Mouse (Mus musculus): Measurements from ENCODE around the gene Opalin. TPM values are rescaled to one million over a fixed set of nuclear protein-coding genes. Genes with fewer than 3 reads are reported as not detected.
A peak's percentile ranks its signal among the peaks of the same experiment; 100 is the strongest.

Gene Opalin
- polyA plus RNA-seq, 1 experiment from 2014 or later: not detected

DNA sequence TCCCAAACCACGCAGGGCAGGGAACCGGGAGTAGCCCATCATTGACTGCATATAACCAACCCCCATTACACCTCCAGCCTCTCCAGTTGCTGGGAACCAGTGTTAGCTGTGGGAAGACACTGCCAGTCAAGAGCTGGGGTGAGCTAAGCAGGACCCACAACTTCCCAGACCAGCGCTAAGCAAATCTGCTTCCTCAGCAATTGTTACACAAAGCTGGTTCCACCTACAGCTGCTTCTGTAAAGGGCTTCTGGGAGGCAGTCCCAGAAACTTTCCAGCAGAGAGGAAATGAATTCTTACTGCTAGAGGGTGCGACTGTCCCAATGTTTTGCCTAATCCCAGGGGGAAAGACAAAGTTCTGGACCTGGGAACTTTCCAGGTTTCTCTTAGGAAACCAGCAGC, 22.2 kb downstream of the Opalin start:
- H3K4me3 ChIP-seq: no peak overlapping the region
- H3K9ac ChIP-seq: no peak overlapping the region
- no peak overlapping the region for H3K27ac ChIP-seq
- H3K9me3 ChIP-seq (replicated peaks): no peaks in the 10 kb centered on the region
- ATAC-seq: no peak
- H3K27me3 ChIP-seq (replicated peaks): no peaks in the 10 kb centered on the region
- 52% methylated on average over 4 of the region's 4 CpGs for WGBS (ENCODE audit: insufficient replicate concordance)
- no peaks in the 10 kb centered on the region for H3K36me3 ChIP-seq
- H3K4me1 ChIP-seq: no peaks in the 10 kb centered on the region
- no peak overlapping the region for H3K4me2 ChIP-seq

GRCm38 (mm10) chr19:41053530-41053929, 23.4 kb downstream of the Opalin start:
- Histone ChIP-seq H3K4me2 (no peak overlapping the region), H3K4me3 (no peak overlapping the region), H3K4me1 (no peaks in the 10 kb centered on the region), H3K36me3 (no peaks in the 10 kb centered on the region), H3K9ac (no peak overlapping the region), H3K27me3 (replicated peaks) (no peaks in the 10 kb centered on the region), H3K9me3 (replicated peaks) (no peaks in the 10 kb centered on the region), H3K27ac (no peak overlapping the region)
- 35% methylated on average over 10 of the region's 10 CpGs for WGBS (ENCODE audit: insufficient replicate concordance)
- no peak for ATAC-seq

- Histone ChIP-seq H3K4me3 (no peak overlapping the region), H3K27ac (no peak overlapping the region), H3K36me3 (no peaks in the 10 kb centered on the region), H3K9ac (no peak overlapping the region), H3K4me1 (no peaks in the 10 kb centered on the region), H3K27me3 (replicated peaks) (no peaks in the 10 kb centered on the region), H3K9me3 (replicated peaks) (no peaks in the 10 kb centered on the region), H3K4me2 (no peak overlapping the region)
- ATAC-seq: no peak
- 55% methylated on average over 5 of the region's 5 CpGs for WGBS (ENCODE audit: insufficient replicate concordance)
Observed at GRCm38 (mm10) chr19:41052247-41052646, 24.7 kb downstream of the Opalin start.

DNA sequence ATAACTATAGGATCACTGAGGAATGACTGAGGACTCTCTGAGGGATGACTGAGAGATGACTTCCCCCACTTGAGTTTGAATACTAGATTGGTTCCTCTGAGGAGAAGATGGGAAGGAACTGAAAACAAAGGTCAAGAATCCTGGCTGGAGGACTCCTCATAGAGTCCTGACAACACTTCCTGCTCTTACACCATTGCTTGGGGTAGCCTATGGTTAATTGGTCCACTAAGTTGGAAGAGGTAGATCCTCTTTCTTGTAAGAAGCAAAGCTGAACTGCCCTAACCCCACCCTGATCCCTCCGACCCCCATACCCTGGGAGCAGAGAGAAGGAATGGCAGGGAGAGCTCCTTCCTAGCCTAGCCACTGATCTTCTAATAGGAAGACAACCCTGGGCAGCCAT, 25.2 kb downstream of the Opalin start:
- no peak overlapping the region for H3K9ac ChIP-seq
- no peaks in the 10 kb centered on the region for H3K27me3 ChIP-seq (replicated peaks)
- H3K9me3 ChIP-seq (replicated peaks): no peaks in the 10 kb centered on the region
- ATAC-seq: no peak
- H3K27ac ChIP-seq: no peak overlapping the region
- H3K36me3 ChIP-seq: no peaks in the 10 kb centered on the region
- WGBS (ENCODE audit: insufficient replicate concordance): 44% methylated on average over 1 of the region's 1 CpGs
- H3K4me1 ChIP-seq: no peaks in the 10 kb centered on the region
- H3K4me2 ChIP-seq: no peak overlapping the region
- H3K4me3 ChIP-seq: no peak overlapping the region

DNA sequence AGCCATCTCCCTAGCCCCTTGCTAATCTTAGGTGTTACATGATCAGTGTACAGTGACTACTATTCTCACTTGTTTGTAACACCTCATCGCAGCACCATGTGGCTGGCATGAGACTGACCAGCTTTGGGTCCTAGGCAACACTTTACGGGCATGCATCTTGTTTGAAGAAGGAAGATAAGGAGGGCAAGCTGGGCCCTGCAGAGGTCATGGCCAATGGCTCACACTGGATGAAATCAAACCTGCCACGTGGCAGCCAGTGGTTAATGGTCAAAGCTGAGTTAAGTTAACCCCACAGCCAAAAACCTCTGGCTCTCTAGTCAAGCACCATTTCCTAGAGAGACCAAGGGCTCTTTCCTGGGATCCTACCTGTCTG, 28.7 kb downstream of the Opalin start:
- Histone ChIP-seq H3K4me2 (no peak overlapping the region), H3K4me1 (no peaks in the 10 kb centered on the region), H3K4me3 (no peak overlapping the region), H3K9ac (no peak overlapping the region), H3K27ac (no peak overlapping the region), H3K27me3 (replicated peaks) (no peaks in the 10 kb centered on the region), H3K36me3 (no peaks in the 10 kb centered on the region), H3K9me3 (replicated peaks) (no peaks in the 10 kb centered on the region)
- ATAC-seq: no peak
- 61% methylated on average over 3 of the region's 3 CpGs for WGBS (ENCODE audit: insufficient replicate concordance)

DNA sequence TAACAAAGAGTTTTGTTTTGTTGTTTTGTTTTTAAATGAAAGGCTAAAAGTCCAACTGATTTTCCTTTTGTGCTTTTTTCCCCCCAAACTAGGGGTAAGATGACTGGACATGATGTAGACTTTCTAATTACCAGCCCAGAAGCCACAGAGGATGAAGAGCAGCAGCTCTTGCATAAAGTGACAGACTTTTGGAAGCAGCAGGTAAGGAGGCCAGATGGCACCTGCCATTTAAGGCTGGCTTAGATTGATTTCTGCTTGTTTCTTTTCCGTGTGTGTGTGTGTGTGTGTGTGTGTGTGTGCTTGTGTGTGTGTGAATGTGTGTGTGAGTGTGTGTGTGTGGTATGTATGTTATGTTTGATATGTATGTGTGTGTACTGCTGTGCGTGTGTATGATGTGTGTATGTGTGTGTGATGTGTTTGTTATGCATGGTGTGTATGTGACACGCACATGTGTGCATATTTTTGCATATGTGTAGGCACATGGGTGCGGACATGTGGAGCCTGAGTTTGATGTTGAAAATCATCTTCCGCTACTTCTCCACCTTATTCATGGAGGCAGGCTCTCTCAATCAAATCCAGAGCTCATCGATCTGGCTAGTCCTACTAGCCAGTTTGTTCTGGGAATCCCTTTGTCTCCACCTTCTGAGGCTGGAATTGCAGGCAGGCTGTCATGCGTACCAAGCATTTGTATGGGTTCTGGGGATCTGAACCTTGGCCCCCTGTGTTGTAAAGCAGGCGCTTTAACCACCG, 29.3 kb downstream of the Opalin start:
- WGBS (ENCODE audit: insufficient replicate concordance): 66% methylated on average over 9 of the region's 9 CpGs
- H3K4me2 ChIP-seq: no peak overlapping the region
- ATAC-seq: no peak

GRCm38 (mm10) chr19:41045091-41045770, 31.7 kb downstream of the Opalin start:
- Histone ChIP-seq H3K4me3 (no peak overlapping the region), H3K4me1 (no peaks in the 10 kb centered on the region), H3K4me2 (no peak overlapping the region), H3K27me3 (replicated peaks) (no peaks in the 10 kb centered on the region), H3K27ac (no peak overlapping the region), H3K36me3 (no peaks in the 10 kb centered on the region), H3K9ac (no peak overlapping the region), H3K9me3 (replicated peaks) (no peaks in the 10 kb centered on the region)
- ATAC-seq: no peak
- 27% methylated on average over 10 of the region's 10 CpGs for WGBS (ENCODE audit: insufficient replicate concordance)

More for the DNA sequence above, 29.3 kb downstream of the Opalin start:
- Histone ChIP-seq H3K4me3 (no peak overlapping the region), H3K9me3 (replicated peaks) (no peaks in the 10 kb centered on the region), H3K27ac (no peak overlapping the region), H3K9ac (no peak overlapping the region), H3K4me1 (no peaks in the 10 kb centered on the region), H3K27me3 (replicated peaks) (no peaks in the 10 kb centered on the region), H3K36me3 (no peaks in the 10 kb centered on the region)

GRCm38 (mm10) chr19:41039110-41039509, 37.8 kb downstream of the Opalin start:
- no peak overlapping the region for H3K27ac ChIP-seq
- WGBS (ENCODE audit: insufficient replicate concordance): 56% methylated on average over 7 of the region's 7 CpGs
- no peak overlapping the region for H3K4me2 ChIP-seq
- H3K4me3 ChIP-seq: no peak overlapping the region
- no peaks in the 10 kb centered on the region; the same call in 1 of the 2 replicates for H3K27me3 ChIP-seq (replicated peaks)
- H3K4me1 ChIP-seq: peaks cover 3% of the 10 kb centered on the region; the same call in 1 of the 2 replicates
- no peak for ATAC-seq
- H3K36me3 ChIP-seq: no peaks in the 10 kb centered on the region
- H3K9ac ChIP-seq: no peak overlapping the region
- no peaks in the 10 kb centered on the region for H3K9me3 ChIP-seq (replicated peaks)

GRCm38 (mm10) chr19:41035809-41036551, 40.9 kb downstream of the Opalin start:
- 23% methylated on average over 4 of the region's 4 CpGs for WGBS (ENCODE audit: insufficient replicate concordance)

DNA sequence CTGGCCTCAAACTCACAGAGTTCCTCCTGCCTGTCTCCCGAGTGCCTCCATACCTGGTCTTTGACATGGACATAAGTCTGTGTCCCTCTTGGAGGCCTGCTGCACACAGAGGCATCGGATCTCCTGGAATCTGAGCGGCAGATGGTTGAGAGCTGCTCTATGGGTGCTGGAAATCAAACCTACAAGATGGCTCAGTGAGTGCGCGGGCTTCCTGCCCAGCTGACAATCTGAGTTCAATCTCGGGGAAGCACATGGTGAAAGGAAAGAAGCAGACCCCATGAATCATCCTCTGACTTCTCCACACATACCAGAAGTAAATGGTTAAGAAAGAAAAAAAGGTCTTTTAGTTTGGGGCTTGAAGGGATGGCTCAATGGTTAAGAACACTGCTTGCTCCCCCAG, 45.0 kb downstream of the Opalin start:
- ATAC-seq: no peak
- WGBS (ENCODE audit: insufficient replicate concordance): 26% methylated on average over 6 of the region's 6 CpGs
- Histone ChIP-seq H3K4me3 (no peak overlapping the region), H3K9me3 (replicated peaks) (no peaks in the 10 kb centered on the region), H3K4me1 (peaks cover 3% of the 10 kb centered on the region; the same call in 1 of the 2 replicates), H3K9ac (no peak overlapping the region), H3K36me3 (no peaks in the 10 kb centered on the region), H3K27ac (no peak overlapping the region), H3K4me2 (no peak overlapping the region), H3K27me3 (replicated peaks) (peaks cover 13% of the 10 kb centered on the region)

More at GRCm38 (mm10) chr19:41035809-41036551, 40.9 kb downstream of the Opalin start:
- H3K4me2 ChIP-seq: no peak overlapping the region
- H3K4me3 ChIP-seq: no peak overlapping the region
- ATAC-seq: no peak
- H3K9me3 ChIP-seq (replicated peaks): no peaks in the 10 kb centered on the region
- H3K27ac ChIP-seq: no peak overlapping the region
- H3K36me3 ChIP-seq: no peaks in the 10 kb centered on the region
- H3K9ac ChIP-seq: no peak overlapping the region
- H3K4me1 ChIP-seq: peaks cover 3% of the 10 kb centered on the region; the same call in 1 of the 2 replicates
- H3K27me3 ChIP-seq (replicated peaks): peaks cover 9% of the 10 kb centered on the region

DNA sequence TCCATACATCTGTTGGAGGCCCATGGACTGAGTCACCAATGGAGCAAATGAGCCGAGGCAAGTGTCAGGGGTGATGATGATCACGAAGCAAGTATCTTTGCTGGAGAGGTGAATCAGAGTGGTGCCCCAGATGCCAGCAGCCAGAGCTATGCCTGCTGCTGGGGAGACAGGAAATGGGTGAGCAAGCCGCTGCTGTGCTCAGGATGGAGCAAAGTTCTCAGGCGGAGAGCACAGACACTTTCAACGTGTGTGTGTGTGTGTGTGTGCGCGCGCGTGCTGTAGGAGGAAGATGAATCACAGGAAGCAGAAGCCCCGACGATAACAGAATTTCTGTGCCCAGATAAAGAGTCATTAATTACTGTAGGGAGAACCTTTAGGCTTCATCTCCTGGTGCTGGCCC, 45.9 kb downstream of the Opalin start:
- peaks cover 3% of the 10 kb centered on the region; the same call in 1 of the 2 replicates for H3K4me1 ChIP-seq
- peak overlapping the region; percentile 20; the same call in 1 of the 2 replicates for H3K4me2 ChIP-seq
- 18% methylated on average over 11 of the region's 11 CpGs for WGBS (ENCODE audit: insufficient replicate concordance)
- no peak overlapping the region for H3K27ac ChIP-seq
- peaks cover 13% of the 10 kb centered on the region for H3K27me3 ChIP-seq (replicated peaks)
- H3K36me3 ChIP-seq: no peaks in the 10 kb centered on the region
- no peak for ATAC-seq
- H3K9me3 ChIP-seq (replicated peaks): no peaks in the 10 kb centered on the region
- no peak overlapping the region for H3K4me3 ChIP-seq
- no peak overlapping the region for H3K9ac ChIP-seq

GRCm38 (mm10) chr19:41030161-41030560, 46.8 kb downstream of the Opalin start:
- H3K36me3 ChIP-seq: no peaks in the 10 kb centered on the region
- no peak overlapping the region for H3K4me2 ChIP-seq
- no peak overlapping the region for H3K9ac ChIP-seq
- peaks cover 13% of the 10 kb centered on the region for H3K27me3 ChIP-seq (replicated peaks)
- 61% methylated on average over 6 of the region's 6 CpGs for WGBS (ENCODE audit: insufficient replicate concordance)
- no peak for ATAC-seq
- H3K9me3 ChIP-seq (replicated peaks): no peaks in the 10 kb centered on the region
- no peak overlapping the region for H3K27ac ChIP-seq
- H3K4me1 ChIP-seq: no peaks in the 10 kb centered on the region
- no peak overlapping the region for H3K4me3 ChIP-seq
